Mouse (Mus musculus) heart, embryonic 12.5 days (tissue): ENCODE results near the gene Aldh1l1. TPM values are rescaled to one million over a fixed set of nuclear protein-coding genes. Genes with fewer than 3 reads are reported as not detected.

ENCODE experiments used
- ATAC-seq: fragments of 200-750 bp; cut with Nextera tagmentation; 2 replicates; pipeline ENCODE4 v1.8.0; 2017; ENCODE audit warnings: moderate TSS enrichment, moderate library complexity; ENCODE audit not compliant: insufficient number of reproducible peaks, low FRiP score
- H3K27ac ChIP-seq: fragments of 300-500 bp; sonication (generic); 2 replicates; pipeline ENCODE4 v1.5.1; 2016; ENCODE audit warnings: mild to moderate bottlenecking, moderate library complexity; ENCODE audit not compliant: poor library complexity, severe bottlenecking
- H3K27me3 ChIP-seq: fragments of 300-500 bp; sonication (generic); replicated peaks from 2 replicates; pipeline ENCODE4 v1.6.1; 2016; ENCODE audit warnings: mild to moderate bottlenecking, moderate library complexity
- H3K36me3 ChIP-seq: fragments of 300-500 bp; sonication (generic); 2 replicates; pipeline ENCODE4 v1.6.1; 2016; ENCODE audit warnings: mild to moderate bottlenecking, moderate library complexity
- H3K4me1 ChIP-seq: fragments of 300-500 bp; sonication (generic); replicated peaks from 2 replicates; pipeline ENCODE4 v1.6.1; 2016; ENCODE audit warnings: mild to moderate bottlenecking
- H3K4me2 ChIP-seq: fragments of 300-500 bp; sonication (generic); 2 replicates; pipeline ENCODE4 v1.6.1; 2016; ENCODE audit warnings: mild to moderate bottlenecking, moderate library complexity
- H3K4me3 ChIP-seq: fragments of 300-500 bp; sonication (generic); 2 replicates; pipeline ENCODE4 v1.5.1; 2016; ENCODE audit warnings: mild to moderate bottlenecking
- H3K9ac ChIP-seq: fragments of 300-500 bp; sonication (generic); 2 replicates; pipeline ENCODE4 v1.6.1; 2016; ENCODE audit warnings: mild to moderate bottlenecking, moderate library complexity
- H3K9me3 ChIP-seq: fragments of 300-500 bp; sonication (generic); replicated peaks from 2 replicates; pipeline ENCODE4 v1.6.1; 2016; ENCODE audit warnings: mild to moderate bottlenecking, moderate library complexity
- WGBS: fragments of 180-500 bp; shearing (Covaris S2); methylation state at CpG from one replicate; pipeline ENCODE4 v1.1.7; 2016; 5-methylcytosine and 5-hydroxymethylcytosine counted together
- polyA plus RNA-seq: library from polyadenylated mRNA; unstranded; fragments of >200 nt; fragmentation: Nextera tagmentation; extraction: Ambion mirVana; gene quantifications from 2 replicates; pipeline ENCODE4 v1.2.1, GENCODE M21; 2016

Aldh1l1 gene
- polyA plus RNA-seq, 1 experiment from 2014 or later = 2.1 TPM

- ATAC-seq = no peak
- Histone ChIP-seq H3K4me2 (no peak overlapping the region), H3K9ac (no peak overlapping the region), H3K27ac (no peak overlapping the region), H3K36me3 (no peaks in the 10 kb centered on the region), H3K27me3 (peaks cover 16% of the 10 kb centered on the region), H3K9me3 (no peaks in the 10 kb centered on the region), H3K4me3 (no peak overlapping the region), H3K4me1 (peaks cover 28% of the 10 kb centered on the region)
- 60% methylated on average over 9 of the region's 9 CpGs for WGBS
These were observed 78.0 kb downstream of the Aldh1l1 start for GRCm38 (mm10) chr6:90564240-90564639.

DNA sequence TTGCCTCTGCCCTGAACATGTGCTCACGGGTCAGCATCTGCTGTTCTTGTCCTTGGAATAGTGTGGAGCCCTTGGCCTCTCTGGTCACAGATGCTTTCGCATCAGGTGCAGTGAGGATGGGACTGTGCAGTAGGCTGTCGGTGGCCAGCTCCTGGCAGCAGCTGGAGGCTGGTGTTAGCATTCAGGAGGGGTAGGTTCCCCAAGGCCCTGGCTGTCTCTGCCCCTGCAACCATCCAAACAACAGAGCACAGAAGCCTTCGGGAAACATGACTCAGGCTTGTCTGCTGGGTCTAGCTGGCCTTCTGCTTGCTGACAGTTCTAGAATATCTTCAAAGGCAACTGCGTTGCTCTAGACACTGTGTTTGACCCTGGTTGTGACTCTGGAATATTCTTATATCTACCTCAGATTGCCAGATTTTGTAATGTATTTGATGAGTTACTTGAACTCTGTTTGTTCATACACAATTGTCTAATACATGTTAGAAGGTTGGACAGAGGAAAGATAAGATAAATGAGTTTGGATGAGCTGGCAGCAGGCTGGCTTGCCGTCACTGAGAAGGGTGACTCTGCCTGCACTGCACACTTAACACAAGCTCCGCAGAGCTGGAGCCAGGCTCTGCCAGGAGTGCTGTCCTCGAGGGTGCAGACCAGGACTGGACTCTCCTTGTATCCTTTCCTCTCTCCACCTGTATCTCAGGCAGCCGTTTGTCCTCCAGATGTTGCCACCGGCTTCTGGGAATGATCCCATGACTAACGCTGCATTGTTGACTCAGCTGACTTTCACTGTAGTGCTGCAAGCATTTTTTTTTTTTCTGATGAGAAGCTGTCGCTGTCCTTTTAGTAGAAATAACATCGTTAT is 79.4 kb downstream of the Aldh1l1 start:
- Histone ChIP-seq H3K4me1 (peaks cover 28% of the 10 kb centered on the region), H3K36me3 (no peaks in the 10 kb centered on the region), H3K9me3 (no peaks in the 10 kb centered on the region), H3K27ac (no peak overlapping the region), H3K4me2 (no peak overlapping the region), H3K4me3 (no peak overlapping the region), H3K27me3 (peaks cover 18% of the 10 kb centered on the region), H3K9ac (no peak overlapping the region)
- WGBS = 46% methylated on average over 13 of the region's 13 CpGs
- ATAC-seq = no peak

- no peak overlapping the region for H3K27ac ChIP-seq
These were observed 81.3 kb downstream of the Aldh1l1 start for GRCm38 (mm10) chr6:90567486-90567885.

DNA sequence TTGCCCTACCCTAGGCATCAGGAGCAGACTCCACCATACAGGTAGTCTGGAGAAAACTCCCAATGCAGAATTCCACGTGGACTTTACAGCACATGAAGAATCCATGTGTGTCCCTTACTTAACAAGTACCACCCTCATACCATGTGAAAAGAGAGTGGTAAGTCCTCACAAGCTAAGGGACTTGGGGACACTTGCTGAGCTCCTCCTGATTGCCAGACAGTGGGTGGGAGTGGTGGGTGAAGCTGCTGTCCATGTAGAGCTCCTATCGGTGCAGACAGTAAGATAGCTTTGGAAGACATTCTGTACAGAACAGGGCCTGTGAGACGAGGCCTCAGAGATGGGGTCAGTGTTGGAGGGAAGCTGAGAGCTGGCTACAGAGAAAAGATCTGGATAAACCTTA is 81.7 kb downstream of the Aldh1l1 start:
- H3K4me3 ChIP-seq = no peak overlapping the region
- no peaks in the 10 kb centered on the region for H3K36me3 ChIP-seq
- H3K4me1 ChIP-seq = peaks cover 20% of the 10 kb centered on the region
- no peak overlapping the region for H3K4me2 ChIP-seq
- H3K27ac ChIP-seq = no peak overlapping the region
- peaks cover 21% of the 10 kb centered on the region for H3K27me3 ChIP-seq
- WGBS = 68% methylated on average over 3 of the region's 3 CpGs
- no peaks in the 10 kb centered on the region for H3K9me3 ChIP-seq
- H3K9ac ChIP-seq = no peak overlapping the region
- no peak for ATAC-seq

More at GRCm38 (mm10) chr6:90567486-90567885, 81.3 kb downstream of the Aldh1l1 start:
- H3K9ac ChIP-seq = no peak overlapping the region
- 82% methylated on average over 3 of the region's 3 CpGs for WGBS
- no peak overlapping the region for H3K4me2 ChIP-seq
- no peaks in the 10 kb centered on the region for H3K36me3 ChIP-seq
- H3K9me3 ChIP-seq = no peaks in the 10 kb centered on the region
- H3K27me3 ChIP-seq = peaks cover 21% of the 10 kb centered on the region
- no peak overlapping the region for H3K4me3 ChIP-seq
- peaks cover 20% of the 10 kb centered on the region for H3K4me1 ChIP-seq
- ATAC-seq = no peak

- Histone ChIP-seq H3K9ac (no peak overlapping the region), H3K9me3 (no peaks in the 10 kb centered on the region), H3K27ac (no peak overlapping the region), H3K4me1 (peaks cover 20% of the 10 kb centered on the region), H3K27me3 (peaks cover 17% of the 10 kb centered on the region), H3K36me3 (no peaks in the 10 kb centered on the region), H3K4me3 (no peak overlapping the region), H3K4me2 (no peak overlapping the region)
- WGBS = 82% methylated on average over 4 of the region's 4 CpGs
- ATAC-seq = no peak
These were observed 82.5 kb downstream of the Aldh1l1 start for GRCm38 (mm10) chr6:90568721-90569120.

GRCm38 (mm10) chr6:90569736-90570383 is 83.6 kb downstream of the Aldh1l1 start:
- H3K36me3 ChIP-seq = no peaks in the 10 kb centered on the region
- no peak overlapping the region for H3K27ac ChIP-seq
- H3K9me3 ChIP-seq = no peaks in the 10 kb centered on the region
- H3K27me3 ChIP-seq = peaks cover 17% of the 10 kb centered on the region
- H3K4me3 ChIP-seq = no peak overlapping the region
- ATAC-seq = no peak
- no peak overlapping the region for H3K9ac ChIP-seq
- H3K4me1 ChIP-seq = peaks cover 10% of the 10 kb centered on the region
- H3K4me2 ChIP-seq = no peak overlapping the region
- whole genome bisulfite sequencing = 56% methylated on average over 12 of the region's 12 CpGs

GRCm38 (mm10) chr6:90570392-90570791 is 84.2 kb downstream of the Aldh1l1 start:
- peaks cover 4% of the 10 kb centered on the region for H3K4me1 ChIP-seq
- WGBS = 82% methylated on average over 8 of the region's 8 CpGs
- H3K4me3 ChIP-seq = no peak overlapping the region
- H3K4me2 ChIP-seq = no peak overlapping the region
- H3K9ac ChIP-seq = no peak overlapping the region
- H3K27ac ChIP-seq = no peak overlapping the region
- no peaks in the 10 kb centered on the region for H3K9me3 ChIP-seq
- peaks cover 17% of the 10 kb centered on the region for H3K27me3 ChIP-seq
- ATAC-seq = no peak
- no peaks in the 10 kb centered on the region for H3K36me3 ChIP-seq

GRCm38 (mm10) chr6:90575261-90575715 is 89.1 kb downstream of the Aldh1l1 start:
- Histone ChIP-seq H3K27me3 (peaks cover 5% of the 10 kb centered on the region; the same call in 1 of the 2 replicates), H3K36me3 (no peaks in the 10 kb centered on the region), H3K4me1 (peaks cover 7% of the 10 kb centered on the region; the same call in 1 of the 2 replicates), H3K27ac (no peak overlapping the region), H3K4me3 (no peak overlapping the region), H3K9ac (no peak overlapping the region), H3K4me2 (no peak overlapping the region), H3K9me3 (no peaks in the 10 kb centered on the region)
- ATAC-seq = peak; percentile 33; the same call in 1 of the 2 replicates
- 40% methylated on average over 3 of the region's 3 CpGs for WGBS

DNA sequence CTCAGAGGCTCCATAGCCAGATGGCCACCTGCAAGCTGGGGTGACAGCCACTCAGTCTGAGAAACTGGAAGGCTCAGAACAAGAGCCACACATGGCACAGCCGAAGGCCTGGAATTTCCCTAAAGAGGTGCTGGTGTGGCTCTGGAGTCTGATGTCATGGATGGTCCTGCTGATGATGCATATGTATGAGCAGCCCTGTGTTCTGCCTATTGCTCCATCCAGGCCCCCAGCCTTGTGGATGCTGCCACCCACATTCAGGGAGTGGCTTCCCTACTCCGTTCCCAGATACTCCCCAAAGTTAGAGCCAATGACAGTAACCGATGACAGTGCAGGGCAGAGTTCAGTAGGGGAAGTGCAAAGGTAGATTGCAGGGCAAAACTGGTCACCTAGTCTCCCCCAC is 91.9 kb downstream of the Aldh1l1 start:
- Histone ChIP-seq H3K4me1 (peaks cover 7% of the 10 kb centered on the region; the same call in 1 of the 2 replicates), H3K9me3 (no peaks in the 10 kb centered on the region), H3K27me3 (no peaks in the 10 kb centered on the region; the same call in 1 of the 2 replicates), H3K36me3 (no peaks in the 10 kb centered on the region), H3K4me3 (no peak overlapping the region), H3K9ac (no peak overlapping the region), H3K27ac (no peak overlapping the region), H3K4me2 (no peak overlapping the region)
- 59% methylated on average over 3 of the region's 3 CpGs for WGBS
- no peak for ATAC-seq

DNA sequence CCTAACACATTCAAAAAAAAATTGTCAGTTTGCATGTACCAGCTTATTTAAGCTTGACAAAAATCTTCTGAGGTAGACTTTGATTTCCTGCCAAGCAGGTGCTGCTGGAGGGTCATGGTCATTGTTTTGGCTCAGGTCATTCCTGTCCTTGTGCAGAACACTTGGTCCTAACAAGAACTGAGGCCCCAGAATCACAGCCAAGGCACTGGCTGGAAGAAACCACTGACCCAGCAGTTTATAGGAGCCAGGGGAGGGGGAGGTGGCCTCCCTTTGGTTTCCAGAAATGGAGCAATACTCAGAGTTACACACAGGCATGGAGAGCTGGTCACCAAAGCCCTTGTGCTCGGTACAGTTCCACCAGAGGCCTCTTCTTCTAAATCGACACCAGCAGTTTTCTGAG is 96.1 kb downstream of the Aldh1l1 start:
- ATAC-seq = no peak
- H3K27me3 ChIP-seq = no peaks in the 10 kb centered on the region; the same call in 1 of the 2 replicates
- 66% methylated on average over 2 of the region's 2 CpGs for WGBS
- H3K4me2 ChIP-seq = no peak overlapping the region
- no peak overlapping the region for H3K4me3 ChIP-seq
- H3K9ac ChIP-seq = no peak overlapping the region
- no peaks in the 10 kb centered on the region for H3K36me3 ChIP-seq
- peaks cover 7% of the 10 kb centered on the region; the same call in 1 of the 2 replicates for H3K4me1 ChIP-seq
- H3K27ac ChIP-seq = no peak overlapping the region
- no peaks in the 10 kb centered on the region for H3K9me3 ChIP-seq

- Histone ChIP-seq H3K36me3 (no peaks in the 10 kb centered on the region), H3K4me1 (0 out of 2 replicates have a peak, but pooled peaks cover 4% of the 10 kb centered on the region), H3K4me3 (no peak overlapping the region), H3K4me2 (no peak overlapping the region), H3K27ac (no peak overlapping the region), H3K27me3 (no peaks in the 10 kb centered on the region), H3K9ac (no peak overlapping the region), H3K9me3 (no peaks in the 10 kb centered on the region)
- WGBS = 56% methylated on average over 5 of the region's 5 CpGs
- ATAC-seq = no peak
These were observed 101.9 kb downstream of the Aldh1l1 start for GRCm38 (mm10) chr6:90588113-90588512.
